Mouse (Mus musculus): ENCODE data around the gene Ccl2. TPM values are rescaled to one million over a fixed set of nuclear protein-coding genes. Genes with fewer than 3 reads are reported as not detected.

The Ccl2 gene
- total and polyA plus RNA-seq, 3 experiments: 0.15 TPM; not detected in 2

GRCm38 (mm10) chr11:82062226-82062625, 26.9 kb downstream of the Ccl2 start:
- no peaks in the 10 kb centered on the region for H3K79me2 ChIP-seq (ENCODE audit: control insufficient read depth, insufficient read depth, low read length, poor library complexity)
- DNase-seq (ENCODE audit: low read depth, low spot score): no peak
- H3K27ac ChIP-seq (ENCODE audit: control insufficient read depth, low read depth, low read length): no peak overlapping the region
- H3K36me3 ChIP-seq (ENCODE audit: control insufficient read depth in 1 of 2, insufficient read depth in 2 of 2, low read length in 2 of 2): no peaks in the 10 kb centered on the region
- no peaks in the 10 kb centered on the region for H3K27me3 ChIP-seq (ENCODE audit: control insufficient read depth in 1 of 2, insufficient read depth in 2 of 2, low read length in 2 of 2)
- no peak overlapping the region for H3K4me3 ChIP-seq (ENCODE audit: control insufficient read depth in 1 of 2, insufficient read depth in 1 of 2, low read depth in 2 of 2, low read length in 2 of 2)
- no peaks in the 10 kb centered on the region for H3K9me3 ChIP-seq (replicated peaks; ENCODE audit: insufficient read depth, low read length)
- TF ChIP-seq USF1 (IDR thresholded peaks at IDR 0.05; ENCODE audit: low read depth, low read length): no peak
- no peak for TF ChIP-seq MYC (IDR thresholded peaks at IDR 0.05; ENCODE audit: low read depth, low read length)
- no peak for TF ChIP-seq ETS1 (IDR thresholded peaks at IDR 0.05; ENCODE audit: low read depth, low read length)
- no peak for TF ChIP-seq MYB (IDR thresholded peaks at IDR 0.05; ENCODE audit: low read depth, low read length)
- TF ChIP-seq ZC3H11A (IDR thresholded peaks at IDR 0.05; ENCODE audit: low read depth, low read length): no peak
- TF ChIP-seq TCF12 (IDR thresholded peaks at IDR 0.05; ENCODE audit: low read depth, low read length): no peak
- no peak for TF ChIP-seq ZNF384 (IDR thresholded peaks at IDR 0.05; ENCODE audit: low read depth, low read length)
- TF ChIP-seq GABPA (IDR thresholded peaks at IDR 0.05; ENCODE audit: low read depth, low read length): no peak
- TF ChIP-seq KAT2A (conservative IDR thresholded peaks at IDR 0.05; ENCODE audit: low read depth, low read length): no peak
- no peak for TF ChIP-seq SIN3A (IDR thresholded peaks at IDR 0.05; ENCODE audit: low read length)
- TF ChIP-seq ZMIZ1 (IDR thresholded peaks at IDR 0.05; ENCODE audit: low read depth, low read length): no peak
- no peak for TF ChIP-seq POLR2A (IDR thresholded peaks at IDR 0.05; ENCODE audit: control insufficient read depth in 1 of 2, insufficient read depth in 1 of 2, low read depth in 1 of 2, low read length in 2 of 2, poor library complexity in 1 of 2)
- TF ChIP-seq RCOR1 (IDR thresholded peaks at IDR 0.05; ENCODE audit: low read depth, low read length): no peak
- TF ChIP-seq EP300 (IDR thresholded peaks at IDR 0.05; ENCODE audit: low read depth in 1 of 2, low read length in 2 of 2): no peak
- TF ChIP-seq GATA1 (IDR thresholded peaks at IDR 0.05; ENCODE audit: low read depth, low read length): no peak
- no peak for TF ChIP-seq NELFE (IDR thresholded peaks at IDR 0.05; ENCODE audit: low read depth, low read length)
- H3K9ac ChIP-seq (ENCODE audit: control insufficient read depth, low read depth, low read length, poor library complexity, severe bottlenecking): no peak overlapping the region
- H3K4me1 ChIP-seq (ENCODE audit: control insufficient read depth in 1 of 2, insufficient read depth in 2 of 2, low read length in 2 of 2): no peaks in the 10 kb centered on the region

GRCm38 (mm10) chr11:82063454-82063853, 28.1 kb downstream of the Ccl2 start:
- Histone ChIP-seq H3K9ac (ENCODE audit: control insufficient read depth, low read depth, low read length, poor library complexity, severe bottlenecking) (no peak overlapping the region), H3K4me3 (ENCODE audit: control insufficient read depth in 1 of 2, insufficient read depth in 1 of 2, low read depth in 2 of 2, low read length in 2 of 2) (no peak overlapping the region), H3K27ac (ENCODE audit: control insufficient read depth, low read depth, low read length) (no peak overlapping the region), H3K9me3 (replicated peaks; ENCODE audit: insufficient read depth, low read length) (no peaks in the 10 kb centered on the region), H3K36me3 (ENCODE audit: control insufficient read depth in 1 of 2, insufficient read depth in 2 of 2, low read length in 2 of 2) (no peaks in the 10 kb centered on the region), H3K4me1 (ENCODE audit: control insufficient read depth in 1 of 2, insufficient read depth in 2 of 2, low read length in 2 of 2) (no peaks in the 10 kb centered on the region), H3K27me3 (ENCODE audit: control insufficient read depth in 1 of 2, insufficient read depth in 2 of 2, low read length in 2 of 2) (no peaks in the 10 kb centered on the region), H3K79me2 (ENCODE audit: control insufficient read depth, insufficient read depth, low read length, poor library complexity) (no peaks in the 10 kb centered on the region)
- TF ChIP-seq MEF2A (IDR thresholded peaks at IDR 0.05; ENCODE audit: extremely low read depth, insufficient replicate concordance, low read depth, low read length, poor library complexity, severe bottlenecking) (no peak), MAZ (IDR thresholded peaks at IDR 0.05; ENCODE audit: low read depth, low read length) (no peak), HCFC1 (IDR thresholded peaks at IDR 0.05; ENCODE audit: low read depth, low read length) (no peak), EP300 (IDR thresholded peaks at IDR 0.05; ENCODE audit: low read depth in 1 of 2, low read length in 2 of 2) (no peak), ZMIZ1 (IDR thresholded peaks at IDR 0.05; ENCODE audit: low read depth, low read length) (no peak), POLR2AphosphoS5 (IDR thresholded peaks at IDR 0.05; ENCODE audit: borderline replicate concordance, low read depth, low read length) (no peak), NRF1 (IDR thresholded peaks at IDR 0.05; ENCODE audit: insufficient read depth, low read depth, low read length, poor library complexity, severe bottlenecking) (no peak), RAD21 (IDR thresholded peaks at IDR 0.05; ENCODE audit: low read depth, low read length) (no peak), CHD1 (IDR thresholded peaks at IDR 0.05; ENCODE audit: low read depth, low read length) (no peak)
- DNase-seq (ENCODE audit: low read depth, low spot score): no peak
